Mouse (Mus musculus): Measurements from ENCODE around the gene Izumo4. TPM values are rescaled to one million over a fixed set of nuclear protein-coding genes. Genes with fewer than 3 reads are reported as not detected.

The Izumo4 gene
- polyA plus RNA-seq, 1 experiment: 88.2 TPM

DNA sequence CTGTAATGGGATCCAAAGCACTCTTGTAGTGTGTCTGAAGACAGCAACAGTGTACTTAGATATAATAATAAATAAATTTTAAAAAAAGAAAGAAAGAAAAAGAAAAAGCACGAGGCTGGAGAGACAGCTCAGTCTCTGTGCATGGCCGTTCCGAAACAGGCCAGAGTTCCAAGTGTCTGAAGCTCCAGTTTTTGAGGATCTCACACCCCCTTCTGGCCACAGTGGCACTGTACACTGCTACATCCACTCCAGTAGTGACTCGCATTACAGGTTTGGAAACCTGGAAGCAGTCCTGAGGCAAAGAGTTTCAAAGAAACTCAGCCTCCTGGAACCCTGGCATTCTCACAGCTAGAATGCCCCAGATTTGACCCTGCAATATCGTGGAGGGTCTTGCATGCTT lies 14.1 kb upstream of the Izumo4 start:
- no peak for DNase-seq (ENCODE audit: low spot score)

DNA sequence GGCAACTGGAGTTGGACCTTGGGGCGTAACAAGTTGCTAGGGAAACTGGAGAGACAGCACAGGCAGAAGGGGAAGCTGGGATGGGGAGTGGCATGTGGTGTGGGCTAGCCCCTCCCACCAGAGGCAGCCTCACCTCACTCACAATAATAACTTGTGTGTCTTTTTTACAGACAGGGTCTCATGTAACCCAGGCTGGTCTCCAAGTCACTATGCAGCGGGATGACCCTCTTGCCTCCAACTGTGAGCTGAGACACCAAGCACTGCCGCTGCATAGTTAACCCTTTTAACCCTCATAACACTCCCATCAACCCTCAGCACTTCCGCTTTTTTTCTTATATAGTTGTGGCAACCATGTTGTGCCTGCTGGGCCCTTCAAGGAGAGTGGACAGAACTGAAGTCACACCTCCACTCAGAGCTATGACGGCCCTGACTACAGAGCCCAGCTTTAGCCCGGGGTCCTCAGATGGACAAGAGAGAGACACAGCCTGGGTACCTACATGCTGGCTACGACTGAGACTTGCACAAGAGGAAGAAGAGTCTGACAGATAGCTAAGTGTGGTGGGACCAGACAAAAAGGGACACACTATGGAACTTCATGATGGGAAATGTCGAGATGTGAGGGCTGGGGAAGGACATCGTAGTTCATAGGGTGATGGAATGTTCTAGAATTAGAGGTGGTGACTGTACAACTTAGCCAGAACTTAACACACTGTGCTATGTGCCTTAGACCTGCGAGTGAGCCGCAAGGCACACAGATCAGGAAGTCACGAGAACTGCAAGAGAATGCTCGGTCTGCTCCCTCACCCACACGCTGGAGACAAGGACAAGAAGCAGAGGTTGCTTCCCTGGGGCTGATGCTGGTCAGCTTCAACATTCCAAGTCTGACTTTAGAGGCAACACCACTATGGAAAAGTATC lies 9.5 kb upstream of the Izumo4 start:
- no peak for DNase-seq (ENCODE audit: low spot score)

DNA sequence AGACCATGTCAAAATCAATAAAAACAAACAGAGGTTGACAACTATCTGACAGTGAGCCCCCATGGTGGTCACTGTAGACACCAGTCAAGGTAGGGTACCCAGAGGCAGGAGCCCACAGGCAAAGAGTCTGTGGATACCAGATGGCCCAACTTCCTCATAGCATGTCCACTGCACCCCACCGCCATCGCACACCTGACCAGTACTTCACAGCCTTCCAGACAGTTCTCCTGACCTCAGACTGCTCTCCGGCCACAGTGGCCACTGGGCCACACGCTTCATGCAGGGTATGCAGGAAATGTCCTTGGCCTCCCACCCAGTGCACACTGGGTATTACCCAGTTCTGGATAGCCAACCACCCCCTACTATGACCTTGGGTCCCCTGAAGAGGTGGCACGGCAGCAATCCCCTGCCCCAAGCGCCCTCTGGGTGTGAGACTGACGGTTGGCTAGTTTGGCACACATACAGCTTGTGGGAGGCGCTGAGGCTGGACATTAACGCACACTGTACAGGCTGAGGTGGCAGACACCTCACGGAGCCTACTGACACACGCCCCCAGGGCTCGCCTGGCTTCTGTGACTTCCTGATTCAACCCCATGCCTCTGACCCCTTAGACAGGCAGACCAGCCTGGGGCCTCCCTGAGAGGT lies 8.5 kb upstream of the Izumo4 start:
- DNase-seq (ENCODE audit: low spot score): no peak

DNA sequence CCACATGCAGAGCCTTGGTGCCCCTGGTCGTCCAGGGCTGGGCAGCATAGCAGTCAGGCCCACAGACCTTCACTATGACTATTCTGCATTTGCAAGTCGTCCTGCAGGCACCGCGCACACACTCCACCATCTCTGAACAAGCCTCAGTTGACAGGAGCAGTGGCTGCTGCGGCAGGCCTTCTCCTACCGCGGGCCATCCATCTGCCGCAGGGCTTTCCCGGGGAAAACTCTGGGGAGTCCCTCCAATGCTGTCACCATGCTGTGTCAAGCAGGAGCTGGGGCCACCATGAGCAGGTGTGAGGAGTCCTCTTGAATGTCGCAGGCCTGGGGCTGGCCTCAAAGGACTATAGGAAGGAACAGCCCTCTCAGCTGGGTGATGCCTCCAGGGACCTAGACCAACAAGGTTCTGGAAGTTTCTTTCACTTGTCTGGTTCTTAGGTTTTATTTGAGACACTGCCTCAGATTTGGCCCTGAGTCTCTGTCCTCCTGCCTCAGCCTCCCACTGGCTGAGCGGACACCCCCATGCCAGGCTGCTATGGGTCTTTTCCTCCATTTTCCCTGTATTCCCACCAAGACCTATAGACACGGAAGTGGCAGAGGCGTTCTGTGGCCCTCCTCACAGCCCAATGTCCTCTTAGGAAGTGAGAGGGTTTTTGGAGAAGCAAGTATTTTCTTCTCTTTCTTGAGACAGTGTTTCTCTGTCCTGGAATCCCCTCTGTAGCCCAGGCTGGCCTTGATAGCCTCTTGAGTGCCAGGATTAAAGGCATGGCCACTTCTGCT lies 7.6 kb upstream of the Izumo4 start:
- no peak for DNase-seq (ENCODE audit: low spot score)

DNA sequence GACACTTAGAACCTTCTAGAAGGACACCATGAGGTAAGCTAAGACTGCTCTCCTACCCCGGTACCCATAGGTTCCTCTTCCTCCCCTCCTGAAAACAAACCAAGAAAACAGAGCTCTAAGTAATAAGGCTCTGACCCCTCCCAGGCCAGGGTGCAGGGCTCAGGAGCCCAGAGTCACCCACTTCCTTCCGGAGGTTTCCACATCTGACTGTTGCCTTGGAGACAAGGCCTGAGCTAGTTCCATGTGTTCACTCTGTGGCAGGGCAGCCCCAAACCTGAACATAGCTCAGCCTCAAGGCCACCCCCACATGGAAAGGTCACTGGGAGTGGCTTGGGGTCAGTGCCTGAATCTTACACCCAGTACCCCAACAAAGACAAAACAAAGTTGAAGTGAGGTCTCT lies 6.8 kb upstream of the Izumo4 start:
- DNase-seq (ENCODE audit: low spot score): no peak

DNA sequence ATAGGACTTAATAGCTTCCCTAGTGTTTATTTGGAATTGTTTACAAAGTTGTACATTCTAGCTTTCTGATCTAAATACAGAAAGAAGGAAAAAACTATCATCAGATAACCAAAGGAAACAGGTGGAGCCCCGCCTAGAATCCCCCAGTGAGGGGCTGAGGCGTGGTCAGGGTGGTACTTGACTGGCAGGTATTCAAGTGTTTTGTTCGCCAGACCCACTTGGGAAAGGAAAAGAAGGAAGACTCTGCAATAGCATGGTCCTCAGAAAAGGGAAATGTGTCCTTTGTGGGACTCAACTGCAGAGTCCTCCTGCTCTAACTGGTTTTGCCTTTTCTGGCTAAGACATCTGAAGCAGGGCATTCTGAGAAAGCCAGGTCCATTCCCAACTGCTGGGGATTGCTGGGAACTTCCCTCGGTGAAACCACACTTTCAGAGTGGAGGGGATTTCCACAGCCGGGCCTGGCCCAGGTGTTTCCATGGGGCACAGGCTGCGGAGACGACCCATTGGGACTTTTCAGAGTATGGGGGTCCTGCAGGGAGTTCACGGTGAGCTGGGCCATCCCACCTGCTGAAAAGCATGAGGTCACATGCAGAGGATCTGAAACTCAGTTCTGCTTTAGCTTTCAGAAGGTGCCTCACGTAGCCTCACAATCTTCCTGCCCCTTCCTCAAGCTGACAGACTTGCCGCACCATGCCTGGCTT lies 6.0 kb upstream of the Izumo4 start:
- DNase-seq (ENCODE audit: low spot score): no peak

DNA sequence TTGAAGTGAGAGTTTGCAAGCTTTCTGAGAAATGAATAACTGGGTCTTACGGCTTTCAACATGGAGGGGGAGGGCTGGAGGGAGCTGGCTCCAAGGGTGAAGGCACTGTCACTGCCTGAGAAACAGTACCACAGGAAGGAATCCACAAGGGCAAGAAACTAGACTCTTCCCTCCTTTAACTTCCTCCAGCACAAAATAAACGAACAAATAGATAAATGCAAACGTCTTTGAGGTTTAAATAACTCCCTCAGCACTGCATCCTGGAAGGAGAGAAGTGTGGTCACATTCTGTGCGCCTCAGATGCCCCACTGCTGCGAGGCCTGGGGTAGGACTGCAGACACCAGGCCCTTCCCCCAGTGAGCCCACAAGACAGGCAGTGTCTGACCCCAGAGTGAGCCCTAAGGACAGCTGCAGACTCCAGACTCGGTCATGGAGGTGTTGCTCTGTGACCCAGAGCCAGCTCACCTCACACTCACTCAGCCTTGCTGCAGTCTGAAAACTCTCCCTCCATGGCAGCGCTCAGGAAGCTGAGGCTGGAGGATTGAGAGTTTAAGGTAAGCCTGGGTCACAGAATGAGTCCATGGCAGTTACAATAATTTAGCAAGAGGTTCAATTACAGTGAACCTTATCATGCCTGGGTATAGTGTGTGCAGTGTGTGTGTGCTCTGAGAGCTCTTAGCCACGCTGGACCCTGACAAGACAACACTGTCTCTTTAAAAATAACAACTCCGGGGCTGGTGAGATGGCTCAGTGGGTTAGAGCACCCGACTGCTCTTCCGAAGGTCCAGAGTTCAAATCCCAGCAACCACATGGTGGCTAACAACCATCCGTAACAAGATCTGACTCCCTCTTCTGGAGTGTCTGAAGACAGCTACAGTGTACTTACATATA lies 5.2 kb upstream of the Izumo4 start:
- no peak for DNase-seq (ENCODE audit: low spot score)

DNA sequence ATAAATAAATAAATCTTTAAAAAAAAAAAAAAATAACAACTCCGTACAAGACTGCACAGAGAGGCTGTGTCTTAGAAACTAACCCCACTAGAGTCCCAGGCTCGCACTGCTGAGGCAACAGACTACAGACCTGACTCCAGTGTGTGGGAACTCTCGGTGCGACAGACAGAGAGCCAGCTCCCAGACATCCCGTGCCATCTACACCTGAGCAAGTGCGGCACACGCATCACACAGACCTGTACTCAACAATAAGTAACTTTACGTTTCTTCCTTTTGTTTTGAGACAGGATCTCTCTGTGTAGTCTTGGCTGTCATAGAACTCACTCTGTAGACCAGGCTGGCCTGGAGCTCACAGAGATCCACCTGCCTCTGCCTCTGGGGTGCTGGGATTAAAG lies 4.6 kb upstream of the Izumo4 start:
- no peak for DNase-seq (ENCODE audit: low spot score)

DNA sequence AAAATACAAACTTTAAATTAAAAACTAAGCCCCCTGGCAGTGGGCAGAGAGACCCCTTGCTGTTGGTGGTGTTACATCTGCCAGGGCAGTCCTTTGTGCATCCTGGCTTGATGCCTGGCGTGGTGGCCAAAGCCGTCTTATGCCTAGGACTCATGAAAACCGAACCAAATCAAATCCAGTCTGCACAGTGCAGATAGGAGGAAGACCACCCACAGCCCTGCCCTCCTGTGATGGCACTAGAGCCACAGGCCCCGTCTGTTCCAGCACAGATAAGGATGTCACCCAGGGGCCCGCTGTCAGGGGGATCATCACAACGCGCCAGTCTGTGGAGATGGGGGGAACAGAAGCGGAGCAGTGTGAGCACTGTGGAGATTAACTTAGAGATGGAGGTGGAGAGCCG lies 4.2 kb upstream of the Izumo4 start:
- no peak for DNase-seq (ENCODE audit: low spot score)

DNA sequence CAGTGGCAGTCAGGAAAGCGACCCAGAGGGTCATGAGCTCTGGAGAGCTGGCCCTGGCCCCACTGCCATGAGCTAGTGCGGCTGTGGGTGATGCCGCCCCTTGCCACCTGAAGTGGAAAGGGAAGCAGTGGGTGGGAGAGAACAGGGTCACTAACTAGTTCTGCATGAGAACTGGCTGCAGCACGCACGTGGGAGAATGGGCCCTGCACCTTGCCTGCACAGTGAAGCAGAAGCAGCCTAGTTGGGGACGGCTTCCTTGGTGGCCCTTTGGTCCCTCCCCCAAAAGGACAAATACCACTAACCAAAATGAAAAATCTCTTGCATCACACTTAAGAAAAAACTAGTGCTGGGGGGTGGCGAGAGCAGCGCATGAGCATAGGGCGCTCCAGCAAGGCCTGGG lies 3.4 kb upstream of the Izumo4 start:
- no peak for DNase-seq (ENCODE audit: low spot score)

DNA sequence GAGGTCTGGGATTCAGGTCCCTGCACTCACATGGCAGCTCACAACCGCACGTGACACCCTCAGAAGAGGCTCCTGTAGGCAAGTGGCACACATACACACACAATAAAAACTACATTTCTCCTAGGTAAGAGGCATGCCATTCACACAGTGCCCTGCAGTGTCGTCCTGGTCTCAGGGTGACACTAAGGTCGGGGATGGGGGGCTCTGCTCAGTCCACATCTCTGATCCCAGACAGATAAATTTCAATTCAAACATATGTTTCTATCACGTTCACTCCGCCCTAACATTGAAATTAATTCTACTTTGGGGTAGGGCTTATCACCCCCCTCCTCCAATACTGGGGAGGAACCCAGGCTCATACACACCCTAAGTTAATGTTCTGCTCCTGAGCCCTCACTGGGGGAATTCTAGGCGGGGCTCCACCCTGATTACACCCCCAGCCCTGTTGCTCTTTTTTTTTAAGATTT lies 1.9 kb upstream of the Izumo4 start:
- no peak for DNase-seq (ENCODE audit: low spot score)

DNA sequence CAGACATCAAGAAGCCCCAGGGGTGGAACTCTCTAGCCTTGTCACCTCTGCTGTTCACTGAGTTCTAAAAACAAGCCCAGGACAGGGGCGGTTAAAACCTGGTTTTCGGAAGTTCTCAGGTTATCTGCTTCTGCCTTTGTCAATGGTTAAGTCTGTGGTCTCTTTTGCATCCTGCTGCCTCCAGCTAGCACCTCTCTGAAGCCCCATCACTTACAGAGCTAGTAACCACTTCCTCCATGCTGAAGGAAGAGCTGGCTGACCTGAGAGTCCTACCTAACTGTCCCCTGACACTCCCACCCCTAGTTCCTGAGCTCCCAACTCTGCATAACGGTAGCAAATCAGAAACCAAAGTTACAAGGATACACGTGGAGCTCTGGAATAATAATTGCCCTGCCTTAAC lies 1.3 kb upstream of the Izumo4 start:
- DNase-seq (ENCODE audit: low spot score): no peak

DNA sequence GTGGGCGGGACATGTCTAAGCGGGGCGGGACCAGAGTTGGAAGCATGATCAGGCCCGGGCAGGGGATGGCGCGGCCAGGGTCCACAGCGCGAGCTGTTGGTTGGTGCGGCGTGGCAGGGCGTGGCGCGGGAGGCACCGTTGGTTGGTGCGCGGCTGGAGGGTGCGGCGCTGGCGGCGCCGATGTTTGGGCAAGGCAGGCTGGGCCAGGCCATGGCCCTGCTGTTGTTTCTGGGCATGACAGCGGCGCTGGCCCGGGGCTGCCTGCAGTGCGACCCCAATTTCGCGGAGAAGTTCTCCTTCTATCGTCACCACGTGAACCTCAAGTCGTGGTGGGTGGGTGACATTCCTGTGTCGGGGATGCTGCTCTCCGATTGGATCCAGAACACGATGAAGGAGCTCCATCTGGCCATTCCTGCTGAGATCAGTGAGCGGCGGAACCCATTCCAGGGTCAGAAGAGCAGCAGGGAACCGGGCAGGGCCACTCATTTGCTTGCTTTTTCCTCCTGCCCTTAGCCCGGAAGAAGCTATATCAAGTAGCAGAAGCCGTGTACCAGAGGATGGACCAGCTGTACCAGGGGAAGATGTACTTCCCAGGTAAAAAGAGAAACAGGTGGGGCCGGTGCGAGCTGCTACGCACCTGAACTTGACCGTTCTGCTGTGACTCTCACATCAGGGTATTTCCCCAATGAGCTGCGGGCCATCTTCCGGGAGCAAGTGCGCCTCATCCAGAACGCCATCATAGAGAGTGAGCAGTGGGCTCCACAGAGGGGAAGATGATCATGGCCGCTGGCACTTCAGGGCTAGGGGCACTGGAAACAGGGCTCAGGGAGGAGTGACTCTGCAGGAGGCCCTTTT lies 779 bp downstream of the Izumo4 start:
- DNase-seq (ENCODE audit: low spot score): peak; percentile 91

DNA sequence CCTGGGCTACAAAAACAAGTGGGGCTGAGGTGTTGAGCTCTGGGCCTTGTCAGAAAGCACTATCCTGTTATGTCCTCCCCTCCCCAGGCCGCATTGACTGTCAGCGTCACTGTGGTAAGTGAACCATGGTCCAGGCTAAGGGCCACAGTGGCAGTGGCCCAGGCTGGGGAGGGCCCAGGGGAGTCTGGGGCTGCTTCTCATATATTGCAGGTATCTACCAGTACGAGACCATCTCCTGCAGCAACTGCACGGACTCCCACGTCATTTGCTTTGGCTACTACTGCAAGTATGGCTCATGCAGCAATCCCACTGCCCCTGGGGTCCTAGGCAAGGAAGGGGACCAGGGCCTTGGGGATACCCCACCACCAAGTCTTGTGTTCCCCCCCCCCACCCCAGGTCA lies 1.7 kb downstream of the Izumo4 start:
- no peak for DNase-seq (ENCODE audit: low spot score)

DNA sequence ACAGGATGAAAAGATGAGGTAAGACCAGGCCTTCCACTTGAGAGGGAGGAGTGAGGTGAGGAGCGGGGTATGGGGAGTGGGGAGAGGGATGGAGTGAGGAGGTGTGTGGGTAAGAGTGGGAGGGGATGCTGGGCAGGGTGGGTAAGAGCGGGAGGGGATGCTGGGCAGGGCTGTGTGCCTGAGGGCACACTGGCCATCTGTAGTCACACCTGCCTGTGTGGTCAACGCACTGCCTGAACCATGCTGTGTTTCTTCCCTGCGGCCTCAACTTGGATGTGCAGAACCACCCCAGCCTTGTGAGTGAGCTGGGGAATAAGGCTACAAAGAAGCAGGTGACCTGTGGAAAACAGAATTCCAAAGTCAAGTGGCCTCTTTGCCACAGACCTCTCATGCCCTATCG lies 2.4 kb downstream of the Izumo4 start:
- DNase-seq (ENCODE audit: low spot score): no peak

DNA sequence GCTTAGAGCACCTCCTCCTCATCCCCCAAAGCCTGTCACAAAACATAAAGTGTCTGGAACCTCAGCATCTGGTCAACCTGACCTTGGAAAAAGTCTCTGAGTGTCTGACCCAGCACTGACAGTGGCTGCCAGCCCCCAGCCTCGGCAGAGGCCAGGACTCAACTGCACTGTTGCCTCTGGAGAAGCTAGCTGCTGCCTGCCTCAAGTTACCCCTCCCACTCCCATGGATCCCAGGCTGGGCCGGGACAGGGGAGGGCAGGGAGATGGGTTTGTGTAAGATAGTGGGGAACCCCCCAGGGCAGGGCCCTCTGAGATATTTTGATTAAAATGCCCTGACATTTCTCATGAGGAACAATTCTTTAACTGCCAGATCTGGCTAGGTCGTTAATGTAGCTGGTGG lies 3.0 kb downstream of the Izumo4 start:
- DNase-seq (ENCODE audit: low spot score): no peak

DNA sequence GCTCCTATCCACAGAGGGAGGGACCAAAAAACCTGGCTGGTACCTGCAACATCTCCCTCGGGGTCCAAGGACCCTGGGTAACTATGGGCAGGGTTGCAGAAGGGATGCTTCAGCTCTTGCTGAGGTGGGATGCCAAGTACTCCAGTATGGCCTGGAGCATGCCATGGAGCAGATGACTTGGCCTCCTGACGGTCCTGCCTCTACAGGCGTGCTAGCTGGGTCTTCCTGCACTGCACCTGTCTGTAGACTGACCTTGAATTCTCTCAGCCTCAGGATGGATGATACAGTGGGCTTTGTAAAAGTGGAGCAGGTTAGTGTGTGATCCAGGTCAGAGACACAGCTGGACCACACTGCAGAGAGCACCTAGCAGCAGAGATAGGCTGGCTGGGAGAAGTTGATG lies 3.5 kb downstream of the Izumo4 start:
- no peak for DNase-seq (ENCODE audit: low spot score)

DNA sequence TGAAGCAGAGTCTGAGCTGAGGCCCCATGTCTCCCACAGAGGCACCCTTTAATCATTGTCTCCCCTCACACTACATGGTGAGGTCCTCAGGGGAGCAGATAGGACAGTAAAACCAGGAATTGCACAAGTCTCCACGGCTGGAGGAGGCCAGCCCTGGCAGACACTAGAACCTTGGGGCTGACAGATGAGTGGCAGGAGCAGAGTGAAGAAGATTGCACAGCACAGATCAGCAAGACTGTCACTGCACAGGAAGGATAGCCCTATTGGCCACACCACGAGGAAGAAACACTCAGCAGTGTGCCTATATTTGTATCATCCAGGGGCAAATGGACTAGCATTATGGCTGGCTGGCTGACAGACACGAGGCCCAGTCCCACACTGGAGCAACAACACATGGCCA lies 8.8 kb downstream of the Izumo4 start:
- no peak for DNase-seq (ENCODE audit: low spot score)

DNA sequence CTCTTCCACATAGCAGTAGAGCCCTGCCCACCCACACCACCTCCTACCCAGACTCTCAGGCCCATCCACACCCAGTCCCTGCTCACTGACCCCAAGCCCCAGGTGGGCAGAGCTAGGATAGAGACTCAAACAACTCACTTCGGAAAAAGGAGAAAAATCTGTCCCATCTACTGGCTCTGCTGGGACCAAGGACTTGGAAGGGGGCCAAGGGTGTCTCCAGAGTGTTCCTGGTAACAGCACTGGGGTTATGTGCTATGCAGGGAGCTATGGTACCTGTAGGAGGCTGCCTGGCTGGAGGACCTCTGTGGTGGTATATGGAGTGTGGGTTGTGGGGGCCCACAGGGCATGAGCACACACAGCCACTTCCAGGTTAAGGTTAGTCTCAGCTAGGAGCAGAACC lies 15.3 kb downstream of the Izumo4 start:
- no peak for DNase-seq (ENCODE audit: low spot score)

All from urinary bladder, adult 2 months (tissue).